Mouse (Mus musculus) megakaryocyte, embryonic 14.5 days (primary cell): ENCODE measurements around the gene Csnk2a2. TPM values are rescaled to one million over a fixed set of nuclear protein-coding genes. Genes with fewer than 3 reads are reported as not detected.
A peak's percentile ranks its signal among the peaks of the same experiment; 100 is the strongest.

ENCODE experiments used
- H3K27me3 ChIP-seq: replicated peaks from 2 replicates; pipeline ENCODE3; 2012; ENCODE audit warnings: inconsistent platforms
- H3K36me3 ChIP-seq: replicated peaks from 2 replicates; pipeline ENCODE3; 2012; ENCODE audit warnings: low read length, inconsistent platforms, mixed read lengths
- H3K4me1 ChIP-seq: 2 replicates; pipeline ENCODE4 v1.6.1; 2012; ENCODE audit warnings: inconsistent platforms
- H3K4me3 ChIP-seq: replicated peaks from 2 replicates; pipeline ENCODE3; 2012; ENCODE audit warnings: moderate library complexity, mild to moderate bottlenecking, inconsistent platforms
- H3K9me3 ChIP-seq: 2 replicates; pipeline ENCODE4 v1.6.1; 2012; ENCODE audit warnings: inconsistent platforms
- FLI1 ChIP-seq: IDR thresholded peaks from 2 replicates; pipeline ENCODE4 v1.6.1; 2012; ENCODE audit warnings: low read length, inconsistent platforms, mixed read lengths
- GATA1 ChIP-seq: IDR thresholded peaks from 3 replicates; pipeline ENCODE4 v1.6.1; 2012; ENCODE audit warnings: mixed read lengths, low read length, inconsistent platforms, borderline replicate concordance
- polyA plus RNA-seq: library from polyadenylated mRNA; stranded (reverse); fragments of >175 nt; gene quantifications from 2 replicates; pipeline ENCODE4 v1.2.3, GENCODE M21; 2012; ENCODE audit warnings: low replicate concordance; ENCODE audit not compliant: insufficient read depth

Csnk2a2 gene
- polyA plus RNA-seq, 1 experiment = 6.6 TPM

- H3K36me3 ChIP-seq = no peaks in the 10 kb centered on the region
- peaks cover 11% of the 10 kb centered on the region for H3K27me3 ChIP-seq
- no peak for TF ChIP-seq FLI1
- TF ChIP-seq GATA1 = no peak
- H3K4me1 ChIP-seq = no peaks in the 10 kb centered on the region
- H3K9me3 ChIP-seq = peaks cover 25% of the 10 kb centered on the region
- no peak overlapping the region for H3K4me3 ChIP-seq
These were observed 15.8 kb upstream of the Csnk2a2 start for GRCm38 (mm10) chr8:95505606-95506005.

GRCm38 (mm10) chr8:95504835-95505234 lies 15.0 kb upstream of the Csnk2a2 start:
- TF ChIP-seq FLI1 (no peak), GATA1 (no peak)
- Histone ChIP-seq H3K4me1 (no peaks in the 10 kb centered on the region), H3K4me3 (no peak overlapping the region), H3K27me3 (peaks cover 13% of the 10 kb centered on the region), H3K36me3 (no peaks in the 10 kb centered on the region), H3K9me3 (peaks cover 33% of the 10 kb centered on the region)

GRCm38 (mm10) chr8:95502431-95502830 lies 12.6 kb upstream of the Csnk2a2 start:
- Histone ChIP-seq H3K4me1 (no peaks in the 10 kb centered on the region), H3K4me3 (no peak overlapping the region), H3K9me3 (peaks cover 41% of the 10 kb centered on the region), H3K36me3 (no peaks in the 10 kb centered on the region), H3K27me3 (peaks cover 12% of the 10 kb centered on the region)
- TF ChIP-seq GATA1 (no peak), FLI1 (no peak)

GRCm38 (mm10) chr8:95500436-95500835 lies 10.6 kb upstream of the Csnk2a2 start:
- no peak for TF ChIP-seq GATA1
- no peak for TF ChIP-seq FLI1
- Histone ChIP-seq H3K4me1 (no peaks in the 10 kb centered on the region), H3K36me3 (no peaks in the 10 kb centered on the region), H3K27me3 (peaks cover 18% of the 10 kb centered on the region), H3K4me3 (no peak overlapping the region), H3K9me3 (peaks cover 37% of the 10 kb centered on the region)

- TF ChIP-seq GATA1 (no peak), FLI1 (no peak)
- Histone ChIP-seq H3K9me3 (peaks cover 31% of the 10 kb centered on the region), H3K27me3 (peaks cover 15% of the 10 kb centered on the region), H3K36me3 (no peaks in the 10 kb centered on the region), H3K4me3 (no peak overlapping the region), H3K4me1 (no peaks in the 10 kb centered on the region)
These were observed 9.6 kb upstream of the Csnk2a2 start for GRCm38 (mm10) chr8:95499266-95500064.

GRCm38 (mm10) chr8:95497821-95498220 lies 8.0 kb upstream of the Csnk2a2 start:
- Histone ChIP-seq H3K4me1 (no peaks in the 10 kb centered on the region), H3K4me3 (no peak overlapping the region), H3K9me3 (peaks cover 22% of the 10 kb centered on the region), H3K36me3 (no peaks in the 10 kb centered on the region), H3K27me3 (peaks cover 15% of the 10 kb centered on the region)
- no peak for TF ChIP-seq GATA1
- TF ChIP-seq FLI1 = no peak

- Histone ChIP-seq H3K27me3 (peaks cover 14% of the 10 kb centered on the region), H3K36me3 (no peaks in the 10 kb centered on the region), H3K4me1 (no peaks in the 10 kb centered on the region), H3K4me3 (no peak overlapping the region), H3K9me3 (peaks cover 16% of the 10 kb centered on the region)
- TF ChIP-seq GATA1 (no peak), FLI1 (no peak)
These were observed 6.6 kb upstream of the Csnk2a2 start for GRCm38 (mm10) chr8:95496420-95496819.

- Histone ChIP-seq H3K4me3 (no peak overlapping the region), H3K4me1 (no peaks in the 10 kb centered on the region), H3K9me3 (peaks cover 14% of the 10 kb centered on the region), H3K36me3 (no peaks in the 10 kb centered on the region), H3K27me3 (peaks cover 13% of the 10 kb centered on the region)
- TF ChIP-seq GATA1 = no peak
- TF ChIP-seq FLI1 = no peak
These were observed 5.6 kb upstream of the Csnk2a2 start for GRCm38 (mm10) chr8:95495444-95495843.

- Histone ChIP-seq H3K9me3 (no peaks in the 10 kb centered on the region), H3K27me3 (peaks cover 8% of the 10 kb centered on the region), H3K4me1 (peaks cover 16% of the 10 kb centered on the region), H3K36me3 (no peaks in the 10 kb centered on the region), H3K4me3 (no peak overlapping the region)
- TF ChIP-seq FLI1 = no peak
- TF ChIP-seq GATA1 = no peak
These were observed 2.2 kb upstream of the Csnk2a2 start for GRCm38 (mm10) chr8:95492057-95492456.

GRCm38 (mm10) chr8:95488698-95489332 lies 1.0 kb downstream of the Csnk2a2 start:
- peaks cover 29% of the 10 kb centered on the region for H3K4me1 ChIP-seq
- H3K36me3 ChIP-seq = peaks cover 32% of the 10 kb centered on the region
- peaks cover 3% of the 10 kb centered on the region for H3K27me3 ChIP-seq
- no peaks in the 10 kb centered on the region for H3K9me3 ChIP-seq
- TF ChIP-seq FLI1 = no peak
- TF ChIP-seq GATA1 = no peak
- peak overlapping the region; percentile 94 for H3K4me3 ChIP-seq
